Mouse (Mus musculus): ENCODE measurements at regions not wholly inside any gene's neighbourhood (a gene's known extent, or its start where the extent isn't known, plus 50 kb on each side); places are given as distances from the start of the nearest gene placed in this dataset.

DNA sequence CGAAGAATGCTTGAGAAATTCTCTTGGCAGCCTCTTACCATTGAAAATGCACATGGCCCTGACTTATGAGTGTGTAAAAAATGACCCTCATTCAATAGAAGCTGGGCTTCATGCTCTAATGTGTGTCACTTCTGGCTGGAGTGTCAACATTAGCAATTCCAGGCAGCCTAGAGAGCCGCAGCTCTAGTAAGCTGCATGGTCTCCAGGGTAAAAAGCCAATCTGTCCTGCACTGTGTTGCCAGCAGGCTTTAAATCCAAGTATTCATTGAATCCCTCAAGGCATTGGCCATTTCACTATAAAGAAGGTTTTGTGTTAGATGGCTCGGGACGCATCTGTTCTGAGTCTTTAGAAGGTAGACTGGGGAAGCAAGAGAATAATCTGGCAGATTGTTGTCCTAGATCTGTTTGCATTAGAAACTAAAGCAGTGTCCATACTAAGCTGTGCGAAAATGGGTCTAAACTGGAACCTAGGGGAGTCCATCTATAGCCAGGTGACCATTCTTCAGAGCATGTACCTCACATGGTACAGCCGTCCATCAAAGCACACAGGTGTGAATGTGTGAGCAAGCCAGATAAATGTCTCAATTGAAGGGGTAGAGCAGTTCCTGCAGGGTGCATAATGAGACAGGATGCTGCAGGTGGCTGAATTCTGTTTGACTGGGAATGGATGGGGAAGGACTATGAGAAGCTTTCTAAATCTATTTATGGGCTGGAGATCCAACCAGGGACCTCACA lies 189.6 kb downstream of the Smoc2 start:
- Histone ChIP-seq H3K4me1 (ENCODE audit: control insufficient read depth, insufficient read depth, low read length) (no peaks in the 10 kb centered on the region), H3K27ac (ENCODE audit: control insufficient read depth, insufficient read depth, low read depth, low read length) (no peak overlapping the region), H3K27me3 (ENCODE audit: control insufficient read depth, insufficient read depth, low read length) (no peaks in the 10 kb centered on the region), H3K4me3 (ENCODE audit: control insufficient read depth, low read depth, low read length) (no peak overlapping the region), H3K36me3 (ENCODE audit: control insufficient read depth, insufficient read depth, low read length) (no peaks in the 10 kb centered on the region)
- no peak for TF ChIP-seq POLR2A (IDR thresholded peaks at IDR 0.05; ENCODE audit: control insufficient read depth, low read depth, low read length)
- TF ChIP-seq CTCF (IDR thresholded peaks at IDR 0.05; ENCODE audit: control insufficient read depth, insufficient read depth, insufficient replicate concordance, low read depth, low read length), result no peak

DNA sequence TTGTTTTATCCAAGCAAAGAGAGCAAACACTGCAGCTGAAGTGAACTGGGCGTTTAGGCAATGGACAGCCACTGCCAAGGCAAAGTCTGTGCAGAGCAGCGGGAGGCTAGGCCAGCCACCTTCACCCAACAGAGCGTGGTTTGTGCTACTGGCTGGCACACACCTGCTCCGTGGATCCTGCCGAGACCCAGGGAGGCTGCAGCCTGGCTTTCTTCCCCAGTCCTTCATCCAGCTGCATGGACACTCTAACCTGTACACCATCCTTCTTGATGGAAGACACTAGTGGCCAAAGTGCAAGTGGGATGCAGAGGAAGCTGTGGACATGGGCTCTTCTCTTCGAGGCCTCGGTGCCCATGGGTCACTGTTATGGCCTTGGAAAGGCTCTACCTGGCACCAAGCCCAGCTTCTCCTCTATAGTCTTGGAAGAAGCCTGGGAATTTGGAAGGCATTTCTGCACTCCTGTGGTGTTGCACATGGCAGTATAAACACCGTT lies 176.0 kb downstream of the Smoc2 start:
- H3K4me1 ChIP-seq (ENCODE audit: control insufficient read depth, insufficient read depth, low read length), result no peaks in the 10 kb centered on the region; the same call in 1 of the 2 replicates
- no peaks in the 10 kb centered on the region for H3K36me3 ChIP-seq (ENCODE audit: control insufficient read depth, insufficient read depth, low read length)
- no peaks in the 10 kb centered on the region for H3K27me3 ChIP-seq (ENCODE audit: control insufficient read depth, insufficient read depth, low read length)
- TF ChIP-seq POLR2A (IDR thresholded peaks at IDR 0.05; ENCODE audit: control insufficient read depth, low read depth, low read length) (no peak), CTCF (IDR thresholded peaks at IDR 0.05; ENCODE audit: control insufficient read depth, insufficient read depth, insufficient replicate concordance, low read depth, low read length) (no peak)
- no peak overlapping the region for H3K4me3 ChIP-seq (ENCODE audit: control insufficient read depth, low read depth, low read length)
- H3K27ac ChIP-seq (ENCODE audit: control insufficient read depth, insufficient read depth, low read depth, low read length), result no peak overlapping the region
